Mouse (Mus musculus) heart, adult 18-20 months (tissue): ENCODE data around the gene Npy2r. TPM values are rescaled to one million over a fixed set of nuclear protein-coding genes. Genes with fewer than 3 reads are reported as not detected.

Experiments
- DNase-seq, 2 experiments: peaks; one replicate each; pipeline ENCODE4 v3.0.0; 2021 to 2022; ENCODE audit warnings: mixed read lengths in 1 of 2
- long read RNA-seq, 2 experiments: library from polyadenylated mRNA; stranded (forward); transcript quantifications; one replicate each; pipeline ENCODE4 v2.0.0; 2021
- total RNA-seq, 2 experiments: library from RNA; stranded (reverse); gene quantifications; 2 replicates each; pipeline ENCODE4 v1.2.3; 2021

Npy2r gene
- not detected for total RNA-seq
- long read RNA-seq, experiment 1: 0 reads
- long read RNA-seq, experiment 2: 0 reads

DNA sequence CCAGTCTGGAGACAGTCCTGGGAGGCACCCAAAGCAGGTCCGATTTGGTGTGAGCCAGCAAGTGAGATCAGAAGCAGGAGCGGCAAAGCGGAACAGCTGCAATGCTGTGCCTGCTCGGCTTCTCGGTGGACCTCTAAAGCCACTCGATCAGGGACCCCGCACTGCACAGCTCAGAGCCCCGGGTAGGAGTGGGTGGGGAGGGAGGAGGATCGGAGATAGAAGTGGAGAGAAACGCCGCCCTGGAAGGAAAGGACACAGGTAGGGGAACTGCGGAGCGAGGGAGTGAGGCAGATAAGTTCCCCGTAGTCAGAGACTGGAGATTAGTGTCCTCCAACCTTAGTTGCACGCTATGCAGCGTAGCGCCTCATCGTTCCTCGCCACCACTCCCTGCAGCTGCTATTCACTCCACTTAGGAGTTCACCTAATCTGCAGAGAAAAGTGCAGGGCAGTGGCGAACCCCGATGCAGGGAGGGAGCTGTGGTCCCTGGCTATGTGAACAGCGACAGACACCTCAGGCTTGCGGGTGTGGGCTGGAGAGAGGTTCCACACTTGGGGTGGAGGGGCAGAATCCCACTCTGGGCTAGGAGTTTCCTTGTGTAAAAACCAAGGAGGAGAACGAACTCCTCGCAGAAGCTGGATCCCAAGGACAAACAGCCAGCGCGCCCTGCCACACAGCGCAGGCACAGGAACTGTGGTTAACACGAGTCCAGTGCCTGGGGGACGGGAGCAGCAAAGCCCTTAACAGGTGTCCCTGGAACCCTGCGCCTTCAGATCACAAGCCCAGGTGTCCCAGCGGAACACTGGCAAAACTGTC lies at the start of gene Npy2r:
Gene Npy2r (minus strand): TSS at position 177 of the 814 bp plus-strand sequence.
- peak in 1 of 2 experiments; percentile 2 for DNase-seq

DNA sequence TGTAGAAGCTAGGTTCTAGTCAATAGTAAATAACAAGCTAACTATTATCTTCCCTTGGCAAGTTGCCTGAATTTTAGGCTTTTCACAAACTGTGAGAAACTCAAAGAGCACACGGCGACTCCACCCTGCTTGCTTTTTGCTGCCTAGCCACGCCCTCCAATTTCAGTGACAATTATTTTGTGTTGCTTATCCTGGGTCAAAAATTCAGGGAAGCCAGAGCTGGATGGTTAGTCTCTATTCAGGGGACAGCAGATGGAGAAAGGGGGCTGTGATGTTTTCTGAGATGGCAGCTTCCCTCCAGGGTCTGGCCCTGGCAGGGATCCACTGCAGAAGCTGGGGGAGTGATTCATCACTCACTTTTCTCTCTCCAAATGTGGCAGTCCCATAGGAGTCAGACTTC lies 9.9 kb upstream of the Npy2r start:
- DNase-seq: no peak

DNA sequence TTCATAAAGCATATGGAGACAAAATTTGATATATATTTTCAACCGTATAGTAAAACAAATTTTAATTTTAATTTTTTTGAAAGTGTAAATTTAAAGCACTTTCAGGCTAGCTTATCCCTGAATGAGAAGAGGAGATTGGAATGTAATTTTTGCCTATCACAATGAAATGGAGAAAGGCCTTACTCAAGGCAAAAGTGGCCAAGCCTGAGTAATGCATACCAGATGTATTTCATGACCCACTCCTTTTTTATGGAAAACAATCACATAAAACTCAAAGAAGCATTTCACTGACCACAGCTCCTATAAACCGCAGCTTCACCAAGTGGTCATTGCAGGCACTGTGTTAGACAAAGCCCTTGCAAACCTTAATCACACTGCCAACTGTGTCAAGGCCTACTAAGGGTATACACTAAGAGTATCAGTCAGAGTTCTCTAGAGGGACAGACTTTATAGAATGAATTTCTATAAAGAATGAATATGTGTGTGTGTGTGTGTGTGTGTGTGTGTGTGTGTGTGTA lies 8.5 kb upstream of the Npy2r start:
- DNase-seq: no peak

DNA sequence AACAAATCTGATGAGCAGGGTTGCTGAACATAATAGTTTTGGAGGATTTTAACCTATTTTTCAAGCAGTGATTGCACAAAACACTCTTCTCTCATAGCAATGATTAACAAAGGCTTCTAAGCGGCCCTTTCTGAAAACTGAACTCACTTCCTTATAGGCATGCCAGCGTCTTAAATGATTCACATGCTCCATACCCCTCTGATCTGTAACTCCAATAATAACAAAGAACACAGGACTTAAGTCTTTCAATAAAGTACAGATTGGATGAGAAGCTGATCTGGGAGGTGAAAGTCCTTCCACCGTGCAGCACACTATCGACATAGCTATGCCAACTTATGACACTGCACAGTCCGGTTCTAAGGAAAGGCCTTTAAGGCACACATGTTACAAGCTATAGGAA lies 2.0 kb upstream of the Npy2r start:
- no peak for DNase-seq

DNA sequence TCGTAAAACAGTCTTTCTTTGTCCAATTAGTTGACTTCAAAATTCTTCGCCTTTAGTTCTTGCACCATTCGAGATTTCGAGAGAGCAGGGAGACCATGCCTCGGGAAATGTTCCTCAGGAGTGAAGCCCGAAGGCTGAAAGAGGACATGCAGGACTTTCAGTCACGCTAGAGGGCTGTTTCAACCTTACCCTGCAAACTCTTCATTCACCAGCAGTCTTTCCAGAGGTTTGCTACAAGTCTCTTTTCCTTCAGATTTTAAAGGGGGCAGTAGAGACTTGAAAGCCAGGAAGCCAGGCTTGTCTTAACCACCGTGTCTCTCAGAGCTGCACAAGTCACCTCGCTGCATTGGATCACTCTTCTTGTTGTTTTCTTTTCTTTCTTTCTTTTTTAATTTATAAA lies 869 bp upstream of the Npy2r start:
- no peak for DNase-seq

DNA sequence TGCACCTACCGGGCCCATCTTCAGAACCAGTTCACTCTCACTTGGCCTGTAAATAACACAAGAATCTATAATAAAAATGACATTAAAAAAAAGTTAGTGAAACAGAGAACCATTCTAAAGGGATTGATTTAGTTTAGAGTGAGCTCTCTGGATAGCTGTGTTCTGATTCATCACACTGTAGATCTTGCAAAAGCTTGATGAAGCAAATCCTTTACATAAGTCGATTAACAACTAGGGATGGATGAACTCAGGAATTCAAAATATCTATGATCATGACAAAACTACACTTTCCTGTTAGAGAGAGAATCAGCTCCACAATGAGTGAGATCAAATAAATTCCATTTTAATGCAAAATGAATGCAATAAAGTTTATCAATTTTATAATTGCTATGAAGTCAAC lies 6.4 kb downstream of the Npy2r start:
- no peak for DNase-seq

DNA sequence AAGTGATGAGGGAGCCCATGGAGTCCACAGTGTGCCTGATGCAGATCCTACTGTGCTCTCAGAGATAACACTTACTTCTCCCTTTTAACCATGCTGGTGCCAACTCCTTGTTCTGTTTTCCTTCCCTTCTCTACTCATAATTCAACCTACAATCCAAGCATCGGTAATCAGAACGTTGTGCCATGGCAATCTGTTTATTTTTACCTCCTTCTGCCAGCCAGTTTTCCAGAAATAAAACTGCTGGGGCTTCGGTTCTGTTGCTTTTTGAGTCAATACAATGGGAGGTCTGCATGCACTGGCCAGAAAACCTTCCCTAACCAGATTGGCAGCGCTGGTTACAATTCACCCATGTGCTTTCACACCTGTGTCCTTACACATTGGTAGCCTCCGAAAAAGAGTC lies 7.9 kb downstream of the Npy2r start:
- DNase-seq: no peak

DNA sequence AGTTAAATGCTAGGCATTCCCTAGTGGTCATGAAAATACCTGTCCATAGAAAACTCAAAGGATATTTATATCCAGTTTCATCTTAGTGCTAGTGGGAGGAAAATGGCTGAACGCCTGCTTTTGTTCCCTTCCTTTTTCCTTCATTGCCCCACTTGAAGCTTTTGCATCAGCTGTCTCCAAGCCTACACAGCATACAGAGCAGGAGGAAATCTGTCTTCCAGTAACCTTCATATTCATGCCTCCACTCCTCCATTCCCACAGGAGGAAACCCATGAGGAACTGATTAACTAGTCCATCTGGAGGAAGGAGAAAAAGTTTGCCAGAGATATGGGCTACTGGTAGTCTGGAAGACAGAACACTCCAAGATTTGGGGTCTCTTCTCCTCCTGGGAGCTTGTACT lies 23.1 kb downstream of the Npy2r start:
- DNase-seq: no peak

DNA sequence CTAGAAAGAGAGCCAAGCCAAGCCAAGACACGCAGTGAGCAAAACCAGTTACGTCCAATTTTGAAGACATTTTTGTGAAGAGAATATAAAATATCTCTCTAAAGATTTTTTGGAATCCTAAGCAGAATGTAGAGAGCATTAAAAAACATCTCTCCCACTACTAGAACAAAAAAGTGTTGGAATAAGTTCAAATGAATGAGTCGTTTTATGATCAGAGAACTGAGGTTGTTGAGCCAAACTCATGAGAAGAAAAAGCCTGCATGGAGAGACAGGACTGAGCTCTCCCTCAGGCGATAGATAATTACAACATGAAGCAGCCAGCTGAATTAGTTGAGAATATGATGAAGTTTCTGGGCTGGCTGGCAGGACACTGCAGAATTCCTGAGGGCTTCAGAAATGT lies 49.9 kb downstream of the Npy2r start:
- no peak for DNase-seq

Other genes with a start within 250 kb of the Npy2r start
- gene Map9, start 190.0 kb downstream of the Npy2r start, total RNA-seq: 1 to 10 TPM; 1.2 to 1.5 TPM